Mouse (Mus musculus) heart, postnatal 0 days (tissue): ENCODE data around the gene Dgka. TPM values are rescaled to one million over a fixed set of nuclear protein-coding genes. Genes with fewer than 3 reads are reported as not detected.

Experiments
- ATAC-seq: fragments of 200-750 bp; cut with Nextera tagmentation; 2 replicates; pipeline ENCODE4 v1.8.0; 2017; ENCODE audit warnings: low read depth, moderate number of reproducible peaks, moderate library complexity; ENCODE audit not compliant: insufficient read depth
- DNase-seq: peaks from one replicate; pipeline ENCODE4 v3.0.0-alpha.2; 2016; ENCODE audit warnings: low spot score
- H3K27ac ChIP-seq: fragments of 300-500 bp; sonication (generic); 2 replicates; pipeline ENCODE4 v1.5.1; 2014; ENCODE audit warnings: low read depth, mild to moderate bottlenecking
- H3K27me3 ChIP-seq: fragments of 300-500 bp; sonication (generic); 2 replicates; pipeline ENCODE4 v1.6.1; 2014; ENCODE audit warnings: low read length, mixed read lengths; ENCODE audit not compliant: control insufficient read depth, insufficient read depth
- H3K36me3 ChIP-seq: fragments of 300-500 bp; sonication (generic); replicated peaks from 2 replicates; pipeline ENCODE4 v1.6.1; 2014; ENCODE audit warnings: low read length, mixed read lengths; ENCODE audit not compliant: control insufficient read depth, insufficient read depth
- H3K4me1 ChIP-seq: fragments of 300-500 bp; sonication (generic); 2 replicates; pipeline ENCODE4 v1.6.1; 2014; ENCODE audit warnings: antibody characterized with exemption; ENCODE audit not compliant: control insufficient read depth, insufficient read depth
- H3K4me2 ChIP-seq: fragments of 300-500 bp; sonication (generic); 2 replicates; pipeline ENCODE4 v1.6.1; 2014; ENCODE audit warnings: low read depth, mild to moderate bottlenecking, low read length, moderate library complexity
- H3K4me3 ChIP-seq: fragments of 300-500 bp; sonication (generic); 2 replicates; pipeline ENCODE4 v1.5.1; 2014; ENCODE audit warnings: low read depth, low read length
- H3K9ac ChIP-seq: fragments of 300-500 bp; sonication (generic); replicated peaks from 2 replicates; pipeline ENCODE4 v1.6.1; 2014; ENCODE audit warnings: low read depth, low read length, mixed read lengths
- H3K9me3 ChIP-seq: fragments of 300-500 bp; sonication (generic); replicated peaks from 2 replicates; pipeline ENCODE4 v1.6.1; 2016; ENCODE audit warnings: low read length; ENCODE audit not compliant: control insufficient read depth
- CTCF ChIP-seq: IDR thresholded peaks from 2 replicates; pipeline ENCODE4 v1.5.1; 2016; ENCODE audit warnings: antibody characterized with exemption, control low read depth, low read depth
- EP300 ChIP-seq: IDR thresholded peaks from 2 replicates; pipeline ENCODE4 v1.6.1; 2016; ENCODE audit warnings: antibody characterized with exemption, low read depth
- WGBS: fragments of 180-500 bp; shearing (Covaris S2); extraction: QIAGEN DNeasy Blood & Tissue Kit; methylation state at CpG from one replicate; pipeline ENCODE4 v1.1.7; 2014; 5-methylcytosine and 5-hydroxymethylcytosine counted together
- polyA plus RNA-seq: library from polyadenylated mRNA; unstranded; fragments of >200 nt; fragmentation: Nextera tagmentation; extraction: Ambion mirVana; gene quantifications from 2 replicates; pipeline ENCODE4 v1.2.1, GENCODE M21; 2015
- total RNA-seq: library from RNA; depleted of rRNA; stranded (reverse); fragments of >200 nt; gene quantifications from 2 replicates; pipeline ENCODE4 v1.2.3, GENCODE M21; 2014; ENCODE audit warnings: low replicate concordance

Dgka gene
- total and polyA plus RNA-seq, 2 experiments from 2014 or later: 4.8 to 5.2 TPM

- DNase-seq (peak; percentile 75), ATAC-seq (peak; percentile 50)
- no peaks in the 10 kb centered on the region for H3K27me3 ChIP-seq
- H3K36me3 ChIP-seq: no peaks in the 10 kb centered on the region
- H3K4me1 ChIP-seq: peaks cover 20% of the 10 kb centered on the region; the same call in 1 of the 2 replicates
- no peak for TF ChIP-seq EP300
- TF ChIP-seq CTCF: no peak
- H3K27ac ChIP-seq: peak overlapping the region; percentile 82
- H3K4me3 ChIP-seq: peak overlapping the region; percentile 68
- H3K9me3 ChIP-seq: no peaks in the 10 kb centered on the region
- WGBS: under 1% methylated on average over 35 of the region's 37 CpGs
- H3K9ac ChIP-seq: peak overlapping the region; percentile 71
- H3K4me2 ChIP-seq: peak overlapping the region; percentile 88
Observed at GRCm38 (mm10) chr10:128743791-128744191, 864 bp downstream of the Dgka start.

- H3K4me3 ChIP-seq: peak overlapping the region; percentile 68
- TF ChIP-seq CTCF: no peak
- no peak for TF ChIP-seq EP300
- no peak for ATAC-seq
- H3K36me3 ChIP-seq: no peaks in the 10 kb centered on the region
- DNase-seq: no peak
- whole genome bisulfite sequencing: 4% methylated on average over 7 of the region's 7 CpGs
- peak overlapping the region; percentile 88 for H3K4me2 ChIP-seq
- H3K4me1 ChIP-seq: peaks cover 19% of the 10 kb centered on the region; the same call in 1 of the 2 replicates
- no peaks in the 10 kb centered on the region for H3K9me3 ChIP-seq
- no peaks in the 10 kb centered on the region for H3K27me3 ChIP-seq
- H3K9ac ChIP-seq: peak overlapping the region; percentile 71
- H3K27ac ChIP-seq: peak overlapping the region; percentile 82
Observed at GRCm38 (mm10) chr10:128743235-128743634, 1.4 kb downstream of the Dgka start.

- peak overlapping the region; percentile 71 for H3K9ac ChIP-seq
- H3K4me1 ChIP-seq: peaks cover 22% of the 10 kb centered on the region
- H3K4me2 ChIP-seq: peak overlapping the region; percentile 88
- TF ChIP-seq CTCF (no peak), EP300 (no peak)
- ATAC-seq: no peak
- WGBS: 21% methylated on average over 4 of the region's 4 CpGs
- peak overlapping the region; percentile 68 for H3K4me3 ChIP-seq
- no peaks in the 10 kb centered on the region for H3K27me3 ChIP-seq
- H3K36me3 ChIP-seq: no peaks in the 10 kb centered on the region
- H3K27ac ChIP-seq: no peak overlapping the region
- DNase-seq: no peak
- no peaks in the 10 kb centered on the region for H3K9me3 ChIP-seq
Observed at GRCm38 (mm10) chr10:128742616-128743015, 2.0 kb downstream of the Dgka start.

GRCm38 (mm10) chr10:128740296-128740695 is 4.4 kb downstream of the Dgka start:
- ATAC-seq (no peak), DNase-seq (no peak)
- Histone ChIP-seq H3K4me2 (no peak overlapping the region), H3K27ac (no peak overlapping the region), H3K27me3 (no peaks in the 10 kb centered on the region), H3K4me1 (peaks cover 21% of the 10 kb centered on the region), H3K9me3 (no peaks in the 10 kb centered on the region), H3K36me3 (0 out of 2 replicates have a peak, but pooled peaks cover 8% of the 10 kb centered on the region), H3K4me3 (no peak overlapping the region), H3K9ac (no peak overlapping the region)
- WGBS: 40% methylated on average over 2 of the region's 2 CpGs
- TF ChIP-seq CTCF (no peak), EP300 (no peak)

GRCm38 (mm10) chr10:128737435-128737834 is 7.2 kb downstream of the Dgka start:
- Histone ChIP-seq H3K36me3 (peaks cover 21% of the 10 kb centered on the region; the same call in 1 of the 2 replicates), H3K27ac (no peak overlapping the region), H3K9ac (no peak overlapping the region), H3K4me1 (peaks cover 4% of the 10 kb centered on the region; the same call in 1 of the 2 replicates), H3K9me3 (no peaks in the 10 kb centered on the region), H3K4me3 (no peak overlapping the region), H3K4me2 (peak overlapping the region; percentile 51; the same call in 1 of the 2 replicates), H3K27me3 (no peaks in the 10 kb centered on the region)
- peak; percentile 36; the same call in 1 of the 2 replicates for ATAC-seq
- no peak for DNase-seq
- WGBS: 6% methylated on average over 15 of the region's 15 CpGs
- TF ChIP-seq CTCF: no peak
- no peak for TF ChIP-seq EP300

GRCm38 (mm10) chr10:128731992-128732391 is 12.7 kb downstream of the Dgka start:
- no peaks in the 10 kb centered on the region for H3K9me3 ChIP-seq
- DNase-seq: no peak
- H3K9ac ChIP-seq: no peak overlapping the region
- H3K27ac ChIP-seq: no peak overlapping the region
- peaks cover 40% of the 10 kb centered on the region for H3K36me3 ChIP-seq
- ATAC-seq: no peak
- H3K4me2 ChIP-seq: no peak overlapping the region
- H3K4me3 ChIP-seq: no peak overlapping the region
- TF ChIP-seq EP300 (no peak), CTCF (no peak)
- H3K27me3 ChIP-seq: no peaks in the 10 kb centered on the region
- no peaks in the 10 kb centered on the region for H3K4me1 ChIP-seq
